Mouse (Mus musculus) lung, adult 2 months (tissue): ENCODE measurements around the gene Noxo1. TPM values are rescaled to one million over a fixed set of nuclear protein-coding genes. Genes with fewer than 3 reads are reported as not detected.

Experiments used
- DNase-seq: peaks from one replicate; pipeline ENCODE4 v3.0.0; 2022
- H3K4me1 ChIP-seq: fragments of 200-500 bp; 2 replicates; pipeline ENCODE4 v1.6.1; 2011; ENCODE audit warnings: low read length; ENCODE audit not compliant: control insufficient read depth, insufficient read depth
- H3K4me3 ChIP-seq: fragments of 200-500 bp; replicated peaks from 2 replicates; pipeline ENCODE3; 2011; ENCODE audit warnings: low read depth, mild to moderate bottlenecking, control low read depth, low read length; ENCODE audit errors: extremely low read depth
- CTCF ChIP-seq: fragments of 200-500 bp; IDR thresholded peaks from 2 replicates; pipeline ENCODE4 v1.5.1; 2011; ENCODE audit warnings: mild to moderate bottlenecking, low read length, control low read depth; ENCODE audit not compliant: insufficient read depth
- POLR2A ChIP-seq: fragments of 200-500 bp; IDR thresholded peaks from 2 replicates; pipeline ENCODE4 v1.6.1; 2011; ENCODE audit warnings: low read depth, mild to moderate bottlenecking, control low read depth, low read length, borderline replicate concordance; ENCODE audit errors: extremely low read depth
- WGBS: fragments of 180-500 bp; shearing (Covaris S2); methylation state at CpG from one replicate; pipeline ENCODE4 v1.1.7; 2018; 5-methylcytosine and 5-hydroxymethylcytosine counted together
- polyA plus RNA-seq: library from polyadenylated mRNA; depleted of rRNA; stranded (reverse); fragments of >200 nt; gene quantifications from 2 replicates; pipeline ENCODE4 v1.2.3, GENCODE M21; 2012; rRNA removed

Noxo1 gene
- polyA plus RNA-seq, 1 experiment, result 14.2 TPM

DNA sequence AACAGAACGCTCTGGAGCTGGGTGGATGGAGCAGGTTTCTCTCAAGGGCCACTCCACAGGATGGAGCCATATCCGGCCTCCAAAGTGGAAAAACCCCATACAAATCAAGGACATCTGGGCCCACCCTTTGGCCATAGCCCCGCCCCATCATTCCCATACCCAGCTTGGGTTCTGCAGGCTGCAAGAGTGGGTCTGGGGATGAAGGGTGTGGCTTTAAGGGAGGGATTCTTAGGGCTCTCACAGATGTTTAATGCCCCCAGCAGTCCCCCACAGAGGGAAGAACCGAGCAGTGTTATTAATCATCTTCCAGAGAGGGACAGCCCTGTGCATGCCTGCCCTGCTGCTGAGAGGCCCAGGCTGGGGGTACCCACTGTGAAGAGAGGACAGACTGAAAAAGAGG, 51.0 kb downstream of the Noxo1 start:
- no peak overlapping the region for H3K4me3 ChIP-seq
- no peak for DNase-seq
- WGBS, result 46% methylated on average over 4 of the region's 4 CpGs
- no peaks in the 10 kb centered on the region for H3K4me1 ChIP-seq
- TF ChIP-seq CTCF, result no peak
- no peak for TF ChIP-seq POLR2A

Other genes starting within 250 kb of the Noxo1 start
- gene E4f1, start 225.9 kb upstream of the Noxo1 start, polyA plus RNA-seq, result 85.9 and 90.1 TPM in 2 replicates
- 39.5 and 46.2 TPM in 2 replicates for gene Pgp, start 225.8 kb upstream of the Noxo1 start, polyA plus RNA-seq
- gene Bricd5, start 222.3 kb upstream of the Noxo1 start, polyA plus RNA-seq, result 0.15 and 0.43 TPM in 2 replicates
- 27.5 and 43.2 TPM in 2 replicates for gene Mlst8, start 217.2 kb upstream of the Noxo1 start, polyA plus RNA-seq
- 1.7 and 2.1 TPM in 2 replicates for gene Caskin1, start 207.6 kb upstream of the Noxo1 start, polyA plus RNA-seq
- 237 and 263 TPM in 2 replicates for gene Traf7, start 168.3 kb upstream of the Noxo1 start, polyA plus RNA-seq
- gene Rab26, start 162.0 kb upstream of the Noxo1 start, polyA plus RNA-seq, result 1.1 and 1.2 TPM in 2 replicates
- 136 and 146 TPM in 2 replicates for gene Pkd1, start 146.4 kb upstream of the Noxo1 start, polyA plus RNA-seq
- 220 and 230 TPM in 2 replicates for gene Tsc2, start 63.6 kb upstream of the Noxo1 start, polyA plus RNA-seq
- 18.8 and 19.3 TPM in 2 replicates for gene Nthl1, start 63.6 kb upstream of the Noxo1 start, polyA plus RNA-seq
- 507 and 712 TPM in 2 replicates for gene Slc9a3r2, start 45.9 kb upstream of the Noxo1 start, polyA plus RNA-seq
- 77.9 and 131 TPM in 2 replicates for gene Npw, start 37.8 kb upstream of the Noxo1 start, polyA plus RNA-seq
- gene Zfp598, start 26.5 kb upstream of the Noxo1 start, polyA plus RNA-seq, result 89.7 and 89.8 TPM in 2 replicates
- gene Syngr3, start 6.3 kb upstream of the Noxo1 start, polyA plus RNA-seq, result 0.46 and 0.62 TPM in 2 replicates
- gene Gfer, start 78 bp upstream of the Noxo1 start, polyA plus RNA-seq, result 13.7 and 20.3 TPM in 2 replicates
- gene Tbl3, start 11.4 kb downstream of the Noxo1 start, polyA plus RNA-seq, result 45.4 and 60.7 TPM in 2 replicates
- 0.29 and 0.57 TPM in 2 replicates for gene Rnf151, start 21.8 kb downstream of the Noxo1 start, polyA plus RNA-seq
- gene Rps2, start 21.9 kb downstream of the Noxo1 start, polyA plus RNA-seq, result 1,603 and 2,135 TPM in 2 replicates
- 174 and 218 TPM in 2 replicates for gene Ndufb10, start 28.2 kb downstream of the Noxo1 start, polyA plus RNA-seq
- 0.26 and 6.4 TPM in 2 replicates for gene Rpl3l, start 31.6 kb downstream of the Noxo1 start, polyA plus RNA-seq
- 84.4 and 103 TPM in 2 replicates for gene Msrb1, start 40.4 kb downstream of the Noxo1 start, polyA plus RNA-seq
- gene Hs3st6, start 56.8 kb downstream of the Noxo1 start, polyA plus RNA-seq, result 6.4 and 8.9 TPM in 2 replicates
- not detected in 2 replicates for gene Meiob, start 108.1 kb downstream of the Noxo1 start, polyA plus RNA-seq
- 56.1 and 83.4 TPM in 2 replicates for gene Hagh, start 143.9 kb downstream of the Noxo1 start, polyA plus RNA-seq
- gene Fahd1, start 154.1 kb downstream of the Noxo1 start, polyA plus RNA-seq, result 6.4 and 7.8 TPM in 2 replicates
- 3.0 and 3.9 TPM in 2 replicates for gene Igfals, start 169.8 kb downstream of the Noxo1 start, polyA plus RNA-seq
- 23.6 and 36.7 TPM in 2 replicates for gene Nubp2, start 190.1 kb downstream of the Noxo1 start, polyA plus RNA-seq
- 76.4 and 85.4 TPM in 2 replicates for gene Spsb3, start 190.4 kb downstream of the Noxo1 start, polyA plus RNA-seq
- 41.1 and 48.0 TPM in 2 replicates for gene Eme2, start 198.9 kb downstream of the Noxo1 start, polyA plus RNA-seq
- 100 and 115 TPM in 2 replicates for gene Mrps34, start 198.9 kb downstream of the Noxo1 start, polyA plus RNA-seq
- 55.8 and 69.4 TPM in 2 replicates for gene Nme3, start 200.3 kb downstream of the Noxo1 start, polyA plus RNA-seq
- gene Mapk8ip3, start 240.7 kb downstream of the Noxo1 start, polyA plus RNA-seq, result 110 and 119 TPM in 2 replicates